Mouse (Mus musculus) stomach, embryonic 14.5 days (tissue): ENCODE results near the gene Zswim8. TPM values are rescaled to one million over a fixed set of nuclear protein-coding genes. Genes with fewer than 3 reads are reported as not detected.
A peak's percentile ranks its signal among the peaks of the same experiment; 100 is the strongest.

Source experiments
- ATAC-seq: fragments of 200-750 bp; cut with Nextera tagmentation; 2 replicates; pipeline ENCODE4 v1.8.0; 2017; ENCODE audit warnings: low read depth, moderate TSS enrichment; ENCODE audit not compliant: insufficient number of reproducible peaks, insufficient read depth, low FRiP score
- H3K27ac ChIP-seq: fragments of 300-500 bp; sonication (generic); 2 replicates; pipeline ENCODE4 v1.5.1; 2014; ENCODE audit warnings: mild to moderate bottlenecking, low read length, moderate library complexity, mixed read lengths
- H3K27me3 ChIP-seq: fragments of 300-500 bp; sonication (generic); 2 replicates; pipeline ENCODE4 v1.6.1; 2014; ENCODE audit warnings: low read length, control low read depth, mixed read lengths; ENCODE audit not compliant: control insufficient read depth, insufficient read depth
- H3K36me3 ChIP-seq: fragments of 300-500 bp; sonication (generic); 2 replicates; pipeline ENCODE4 v1.6.1; 2014; ENCODE audit warnings: mild to moderate bottlenecking, control low read depth, low read length, moderate library complexity, mixed read lengths; ENCODE audit not compliant: control insufficient read depth, insufficient read depth
- H3K4me1 ChIP-seq: fragments of 300-500 bp; sonication (generic); 2 replicates; pipeline ENCODE4 v1.6.1; 2014; ENCODE audit warnings: low read length, control low read depth, mixed read lengths; ENCODE audit not compliant: control insufficient read depth, insufficient read depth
- H3K4me2 ChIP-seq: fragments of 300-500 bp; sonication (generic); replicated peaks from 2 replicates; pipeline ENCODE4 v1.6.1; 2014; ENCODE audit warnings: low read depth, low read length, control low read depth
- H3K4me3 ChIP-seq: fragments of 300-500 bp; sonication (generic); 2 replicates; pipeline ENCODE4 v1.5.1; 2014; ENCODE audit warnings: low read depth, low read length, control low read depth
- H3K9ac ChIP-seq: fragments of 300-500 bp; sonication (generic); replicated peaks from 2 replicates; pipeline ENCODE4 v1.6.1; 2014; ENCODE audit warnings: low read depth, mild to moderate bottlenecking, control low read depth, low read length, moderate library complexity, mixed read lengths
- H3K9me3 ChIP-seq: fragments of 300-500 bp; sonication (generic); 2 replicates; pipeline ENCODE4 v1.6.1; 2016; ENCODE audit warnings: low read depth, low read length, control low read depth; ENCODE audit not compliant: control insufficient read depth
- whole genome bisulfite sequencing: fragments of 180-500 bp; shearing (Covaris S2); extraction: QIAGEN DNeasy Blood & Tissue Kit; methylation state at CpG from one replicate; pipeline ENCODE4 v1.1.7; 2014; 5-methylcytosine and 5-hydroxymethylcytosine counted together
- polyA plus RNA-seq: library from polyadenylated mRNA; unstranded; fragments of >200 nt; fragmentation: Nextera tagmentation; extraction: Ambion mirVana; gene quantifications from 2 replicates; pipeline ENCODE4 v1.2.1, GENCODE M21; 2014

The Zswim8 gene
- polyA plus RNA-seq, 1 experiment from 2014 or later, result 38.6 TPM

DNA sequence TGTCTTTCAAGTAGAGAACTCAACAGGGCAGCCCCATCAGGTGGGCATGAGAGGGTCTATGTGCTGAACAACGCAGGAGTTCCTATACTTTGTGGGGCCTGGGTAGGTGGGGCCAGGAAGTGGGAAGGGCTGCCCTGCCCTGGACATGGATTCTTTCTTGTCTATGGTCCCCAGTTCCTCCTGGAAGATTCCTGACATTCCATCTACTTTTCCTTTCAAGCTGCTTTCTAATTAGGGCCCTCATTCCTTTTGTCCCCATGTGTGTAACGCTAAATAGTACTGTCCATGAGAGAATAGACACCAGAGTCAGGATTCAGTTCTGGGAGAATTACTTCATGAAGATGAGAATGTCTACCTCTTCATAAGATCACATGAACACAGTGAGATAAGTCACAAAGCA, 43.8 kb upstream of the Zswim8 start:
- H3K4me1 ChIP-seq, result 0 out of 2 replicates have a peak, but pooled peaks cover 8% of the 10 kb centered on the region
- H3K36me3 ChIP-seq, result no peaks in the 10 kb centered on the region
- no peak overlapping the region for H3K4me2 ChIP-seq
- H3K9me3 ChIP-seq, result no peaks in the 10 kb centered on the region
- H3K27me3 ChIP-seq, result no peaks in the 10 kb centered on the region
- H3K27ac ChIP-seq, result no peak overlapping the region
- ATAC-seq, result no peak
- WGBS, result 49% methylated on average over 2 of the region's 2 CpGs
- H3K9ac ChIP-seq, result no peak overlapping the region
- H3K4me3 ChIP-seq, result no peak overlapping the region

DNA sequence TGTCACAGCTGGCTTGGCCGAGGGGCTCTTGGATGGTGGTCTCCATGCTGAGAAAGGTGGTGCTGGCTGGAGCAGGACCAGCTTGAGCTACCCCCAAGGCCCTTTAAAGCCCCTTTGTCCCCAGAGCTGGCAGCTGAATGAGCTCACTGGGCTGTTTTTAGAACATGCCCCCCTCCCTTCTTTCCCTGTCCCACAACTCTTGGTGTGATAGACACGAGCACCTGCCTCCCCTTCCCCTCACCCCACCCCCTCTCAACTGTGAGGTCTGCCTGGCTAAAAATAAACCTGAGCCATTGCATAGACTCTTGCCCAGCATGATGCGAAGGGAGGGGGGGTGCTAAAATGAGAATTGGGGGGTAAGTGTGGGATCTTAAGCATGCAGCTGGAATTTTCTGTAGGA, 42.9 kb upstream of the Zswim8 start:
- Histone ChIP-seq H3K9ac (no peak overlapping the region), H3K4me1 (0 out of 2 replicates have a peak, but pooled peaks cover 8% of the 10 kb centered on the region), H3K36me3 (no peaks in the 10 kb centered on the region), H3K27ac (no peak overlapping the region), H3K4me2 (no peak overlapping the region), H3K27me3 (no peaks in the 10 kb centered on the region), H3K4me3 (no peak overlapping the region), H3K9me3 (no peaks in the 10 kb centered on the region)
- no peak for ATAC-seq
- WGBS, result 57% methylated on average over 3 of the region's 3 CpGs

DNA sequence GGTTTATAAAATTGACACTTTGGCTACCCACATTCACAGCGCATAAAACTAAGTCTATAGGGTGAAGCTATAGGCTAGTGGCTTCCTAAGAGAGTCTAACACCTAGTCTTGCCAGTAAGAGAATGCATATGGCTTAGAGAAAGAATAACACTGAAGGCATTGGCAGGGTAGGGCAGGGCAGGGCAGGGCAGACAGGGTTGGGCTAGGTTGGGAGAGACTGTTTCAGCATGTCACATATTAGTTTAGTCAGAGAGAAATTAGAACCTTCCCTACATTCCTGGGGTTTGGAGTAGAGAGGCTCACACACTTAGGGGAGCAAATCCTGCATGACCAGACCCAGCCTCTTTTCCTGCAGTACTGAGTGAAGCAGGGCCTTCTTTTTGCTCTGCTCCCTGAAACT, 39.9 kb upstream of the Zswim8 start:
- Histone ChIP-seq H3K27ac (no peak overlapping the region), H3K4me3 (no peak overlapping the region), H3K9me3 (no peaks in the 10 kb centered on the region), H3K4me2 (no peak overlapping the region), H3K4me1 (no peaks in the 10 kb centered on the region), H3K9ac (no peak overlapping the region), H3K36me3 (no peaks in the 10 kb centered on the region), H3K27me3 (no peaks in the 10 kb centered on the region)
- ATAC-seq, result 0 out of 2 replicates have a peak, but pooled peaks have one; percentile 28
- WGBS, result 76% methylated on average over 1 of the region's 1 CpGs

DNA sequence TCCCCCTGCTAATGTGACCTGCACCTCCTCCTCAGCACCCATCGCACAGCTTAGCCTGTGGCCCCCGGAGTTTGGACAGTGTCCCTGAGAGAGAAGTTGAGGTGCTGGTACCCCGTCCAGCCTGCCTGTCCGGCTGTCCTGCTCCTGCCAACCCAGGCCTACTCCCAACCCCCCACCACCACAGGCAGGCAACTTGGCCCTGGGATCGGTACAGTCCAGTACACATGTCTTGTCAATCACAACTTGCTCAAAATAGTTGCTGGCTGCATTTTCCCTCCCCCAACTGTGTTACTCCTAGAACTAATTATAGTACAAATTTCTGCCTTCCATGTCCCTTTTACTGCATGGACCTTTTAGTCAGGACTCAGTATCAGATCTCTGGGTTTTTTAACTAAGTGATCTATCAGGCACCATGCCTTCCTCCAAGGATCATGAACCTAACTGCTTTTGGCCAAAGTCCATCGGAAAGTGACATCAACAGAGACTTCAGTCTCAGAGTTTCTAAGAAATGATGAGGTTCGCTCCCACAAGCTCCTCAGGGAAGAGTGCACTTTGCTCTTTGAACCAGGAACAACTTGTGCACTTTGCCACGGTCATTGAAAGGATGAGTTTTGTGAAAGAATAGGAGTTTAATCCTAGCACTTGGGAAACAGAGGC, 39.1 kb upstream of the Zswim8 start, which contains the start of gene Synpo2l:
TSS of gene Synpo2l (minus strand) at position 201 of the 657 bp plus-strand sequence.
- Histone ChIP-seq H3K36me3 (no peaks in the 10 kb centered on the region), H3K9ac (no peak within 1 kb of the TSS), H3K4me3 (no peak within 1 kb of the TSS), H3K27ac (no peak within 1 kb of the TSS), H3K9me3 (no peaks in the 10 kb centered on the region), H3K4me2 (no peak within 1 kb of the TSS), H3K4me1 (no peaks in the 10 kb centered on the region), H3K27me3 (no peaks in the 10 kb centered on the region)
- 78% methylated on average over 8 of the region's 8 CpGs for WGBS
- ATAC-seq, result no peak

DNA sequence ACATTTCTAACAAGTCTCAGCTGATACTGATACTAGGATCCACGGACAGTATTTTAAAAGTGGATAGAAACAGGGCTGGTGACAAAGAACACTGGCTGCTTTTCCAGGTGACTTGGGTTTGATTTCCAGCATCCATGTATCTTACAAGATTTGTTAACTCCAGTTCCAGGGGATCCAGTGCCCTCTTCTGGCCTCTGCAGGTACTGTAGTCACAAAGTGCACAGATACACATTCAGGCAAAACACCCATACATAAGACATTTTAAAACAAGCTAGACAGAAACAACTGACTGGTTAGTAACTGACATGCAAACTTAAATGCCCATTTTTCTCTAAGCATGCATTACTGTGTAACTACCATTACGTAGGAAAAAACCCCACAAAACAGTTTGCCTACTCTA, 34.4 kb upstream of the Zswim8 start:
- no peak for ATAC-seq
- Histone ChIP-seq H3K4me2 (peak overlapping the region; percentile 64; the same call in 1 of the 2 replicates), H3K9ac (no peak overlapping the region), H3K9me3 (no peaks in the 10 kb centered on the region), H3K4me1 (peaks cover 8% of the 10 kb centered on the region; the same call in 1 of the 2 replicates), H3K4me3 (no peak overlapping the region), H3K36me3 (peaks cover 17% of the 10 kb centered on the region), H3K27me3 (no peaks in the 10 kb centered on the region), H3K27ac (no peak overlapping the region)
- 94% methylated on average over 2 of the region's 2 CpGs for WGBS

DNA sequence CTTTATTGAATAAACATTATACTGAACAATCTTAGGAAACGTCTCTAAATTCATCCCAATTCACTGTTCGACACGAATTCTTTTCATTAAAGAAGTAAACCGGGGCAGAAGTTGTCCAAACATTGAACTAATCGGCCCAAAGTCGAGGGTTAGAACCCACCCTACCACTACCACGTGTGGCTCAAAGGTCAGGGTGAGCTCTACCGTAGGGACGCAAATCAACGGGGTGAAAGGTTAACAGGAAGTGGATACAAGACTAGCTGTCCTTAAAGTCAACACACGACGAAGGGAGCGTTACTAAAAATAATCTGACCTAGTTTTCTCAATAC, 33.7 kb upstream of the Zswim8 start:
- Histone ChIP-seq H3K4me2 (peak overlapping the region; percentile 64), H3K27me3 (no peaks in the 10 kb centered on the region), H3K9me3 (no peaks in the 10 kb centered on the region), H3K4me1 (peaks cover 8% of the 10 kb centered on the region; the same call in 1 of the 2 replicates), H3K9ac (no peak overlapping the region), H3K27ac (peak overlapping the region; percentile 79), H3K4me3 (peak overlapping the region; percentile 73), H3K36me3 (peaks cover 24% of the 10 kb centered on the region)
- 8% methylated on average over 13 of the region's 13 CpGs for WGBS
- ATAC-seq, result peak; percentile 62; the same call in 1 of the 2 replicates

DNA sequence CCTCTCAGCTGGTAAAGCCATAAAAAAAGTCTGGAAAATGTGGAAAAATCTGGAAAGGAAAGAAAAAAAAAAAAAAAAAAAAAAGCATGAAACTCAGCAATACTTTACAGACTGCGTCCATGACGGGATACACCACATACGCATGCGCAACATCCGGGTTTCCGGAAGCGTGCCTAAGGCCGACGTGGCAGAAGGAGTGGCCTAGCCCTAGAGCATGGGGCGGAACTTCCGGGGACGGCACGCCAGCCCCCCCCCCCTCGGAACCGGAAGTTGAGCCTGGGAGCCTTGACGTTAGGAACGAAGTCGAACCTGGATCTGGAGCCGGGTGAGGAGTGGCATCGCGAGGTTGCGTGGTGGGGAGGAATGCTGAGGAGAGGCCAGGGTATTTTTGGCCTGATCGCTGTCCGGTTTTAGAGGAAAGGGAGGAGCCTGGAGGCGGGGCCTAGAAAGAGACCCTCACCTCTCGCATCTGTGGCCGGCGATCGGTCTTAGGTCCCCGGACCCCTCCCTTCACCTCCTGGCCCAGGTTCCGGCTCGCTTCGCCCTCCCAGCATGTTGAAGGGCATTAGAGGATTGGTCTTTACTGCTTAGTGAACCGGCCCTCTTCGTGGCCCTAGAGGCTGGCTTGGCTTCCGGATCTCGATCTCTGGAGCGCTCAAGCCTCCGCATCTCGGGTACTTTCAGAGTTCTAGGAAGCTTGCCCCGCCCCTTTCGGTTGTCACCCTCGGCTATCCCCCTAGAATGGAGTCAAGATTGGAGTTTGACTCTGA, 33.1 kb upstream of the Zswim8 start, which contains the start of gene Sec24c:
TSS of gene Sec24c (plus strand) at position 245 of the 770 bp plus-strand sequence.
- Histone ChIP-seq H3K27ac (peak within 1 kb of the TSS; percentile 97), H3K4me3 (peak within 1 kb of the TSS; percentile 73), H3K9ac (peak within 1 kb of the TSS; percentile 69), H3K9me3 (no peaks in the 10 kb centered on the region), H3K36me3 (peaks cover 29% of the 10 kb centered on the region), H3K27me3 (no peaks in the 10 kb centered on the region), H3K4me1 (peaks cover 8% of the 10 kb centered on the region; the same call in 1 of the 2 replicates), H3K4me2 (peak within 1 kb of the TSS; percentile 67)
- 2% methylated on average over 43 of the region's 43 CpGs for WGBS
- peak; percentile 96 for ATAC-seq

DNA sequence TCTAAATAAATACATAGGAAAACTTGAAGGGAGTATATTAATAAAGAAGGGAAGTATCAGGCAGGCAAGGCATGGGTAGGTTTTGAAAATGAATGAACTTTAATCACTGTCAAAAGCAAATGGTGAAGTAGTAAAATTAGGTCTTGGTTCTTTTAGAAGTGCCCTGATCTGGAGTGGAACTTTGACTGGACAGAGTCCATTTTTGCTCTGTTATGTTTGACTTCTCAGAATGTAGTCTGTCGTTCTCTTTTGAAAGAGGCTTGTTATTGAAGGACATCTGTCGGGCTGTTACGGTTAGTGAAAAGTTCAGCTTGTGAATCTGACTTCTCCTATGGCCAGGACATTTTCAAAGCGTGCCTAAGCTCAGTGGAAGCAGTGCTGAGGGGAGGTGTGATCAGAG, 29.4 kb upstream of the Zswim8 start:
- no peak for ATAC-seq
- no peak overlapping the region for H3K9ac ChIP-seq
- 91% methylated on average over 4 of the region's 4 CpGs for WGBS
- H3K27me3 ChIP-seq, result no peaks in the 10 kb centered on the region
- H3K4me2 ChIP-seq, result no peak overlapping the region
- H3K27ac ChIP-seq, result no peak overlapping the region
- peaks cover 8% of the 10 kb centered on the region; the same call in 1 of the 2 replicates for H3K4me1 ChIP-seq
- H3K36me3 ChIP-seq, result peaks cover 64% of the 10 kb centered on the region
- H3K9me3 ChIP-seq, result no peaks in the 10 kb centered on the region
- H3K4me3 ChIP-seq, result no peak overlapping the region
